Mouse (Mus musculus): ENCODE data around the gene Zfp300. TPM values are rescaled to one million over a fixed set of nuclear protein-coding genes. Genes with fewer than 3 reads are reported as not detected.

Zfp300 gene
- polyA plus RNA-seq (2015; fragmentation: Nextera tagmentation; extraction: Ambion mirVana) = 0.77 and 0.87 TPM in 2 replicates

GRCm38 (mm10) chrX:21088983-21089866 is at the start of gene Zfp300:
Gene Zfp300, minus strand, starts transcription at chrX:21089527.

GRCm38 (mm10) chrX:21115520-21115919 is 26.2 kb upstream of the Zfp300 start, which contains the start of gene Ssxa1:
Gene Ssxa1, plus strand, starts transcription at chrX:21115820.

GRCm38 (mm10) chrX:21068106-21068505 is 21.2 kb downstream of the Zfp300 start, which contains the start of gene Spaca5:
Gene Spaca5, plus strand, starts transcription at chrX:21068406.

GRCm38 (mm10) chrX:21061866-21062543 is 27.3 kb downstream of the Zfp300 start, which contains the start of gene Zfp182:
Gene Zfp182, minus strand, starts transcription at chrX:21062316.

Other genes starting within 250 kb of the Zfp300 start
- gene Timp1, start 219.4 kb downstream of the Zfp300 start, polyA plus RNA-seq (2015; fragmentation: Nextera tagmentation; extraction: Ambion mirVana) = 81.1 and 163 TPM in 2 replicates
- 0.37 and 0.40 TPM in 2 replicates for gene Syn1, start 168.5 kb downstream of the Zfp300 start, polyA plus RNA-seq (2015; fragmentation: Nextera tagmentation; extraction: Ambion mirVana)
- gene Cfp, start 158.0 kb downstream of the Zfp300 start, polyA plus RNA-seq (2015; fragmentation: Nextera tagmentation; extraction: Ambion mirVana) = 17.6 and 69.0 TPM in 2 replicates
- 10.9 and 12.1 TPM in 2 replicates for gene Elk1, start 138.9 kb downstream of the Zfp300 start, polyA plus RNA-seq (2015; fragmentation: Nextera tagmentation; extraction: Ambion mirVana)
- gene Uxt, start 127.5 kb downstream of the Zfp300 start, polyA plus RNA-seq (2015; fragmentation: Nextera tagmentation; extraction: Ambion mirVana) = 52.4 and 55.8 TPM in 2 replicates
- 2.5 and 3.2 TPM in 2 replicates for gene Zfp182, start 27.2 kb downstream of the Zfp300 start, polyA plus RNA-seq (2015; fragmentation: Nextera tagmentation; extraction: Ambion mirVana)
- gene Spaca5, start 21.1 kb downstream of the Zfp300 start, polyA plus RNA-seq (2015; fragmentation: Nextera tagmentation; extraction: Ambion mirVana) = not detected in 2 replicates
- not detected in 2 replicates for gene Ssxa1, start 26.3 kb upstream of the Zfp300 start, polyA plus RNA-seq (2015; fragmentation: Nextera tagmentation; extraction: Ambion mirVana)
- not detected in 2 replicates for gene Gm21876, start 86.1 kb upstream of the Zfp300 start, polyA plus RNA-seq (2015; fragmentation: Nextera tagmentation; extraction: Ambion mirVana)